In the genomic region with DNA sequence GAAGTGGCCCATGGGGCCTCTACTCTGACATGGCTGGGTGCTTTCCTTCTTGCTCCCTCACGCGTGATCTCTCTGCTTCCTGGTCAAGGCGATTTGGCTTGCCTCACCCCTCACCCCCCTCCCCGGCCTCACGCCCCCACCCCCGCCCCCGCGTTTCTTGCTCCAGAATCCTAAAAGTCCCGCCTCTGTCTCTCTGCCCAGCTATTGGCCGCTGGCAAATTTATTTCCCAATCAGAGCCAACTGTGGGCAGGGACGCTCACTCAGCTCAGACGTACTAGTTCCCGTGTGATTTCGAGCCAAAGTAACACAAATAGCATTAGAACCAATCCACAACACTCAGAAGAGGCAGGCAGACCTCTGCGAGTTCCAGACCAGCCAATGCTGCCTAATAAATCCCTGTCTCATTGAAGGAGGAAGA, we compare ENCODE assay signal across 8 mouse cellular contexts. TPM values are rescaled to one million over a fixed set of nuclear protein-coding genes. Genes with fewer than 3 reads are reported as not detected.
DNase-seq lines count a peak whose midpoint lies in the region; ATAC-seq and TF ChIP-seq lines count a peak whose summit lies in the region.

No protein-coding gene starts in this region.

- no peaks in the 10 kb centered on the region for H3K36me3 ChIP-seq in forebrain, embryonic 15.5 days
- H3K36me3 ChIP-seq in hindbrain, postnatal 0 days (ENCODE audit: insufficient read depth, low read length) = no peaks in the 10 kb centered on the region
- H3K36me3 ChIP-seq in liver, embryonic 14.5 days (replicated peaks; ENCODE audit: control insufficient read depth, insufficient read depth, low read depth) = no peaks in the 10 kb centered on the region
- no peaks in the 10 kb centered on the region for H3K36me3 ChIP-seq in myocyte (ENCODE audit: control insufficient read depth, insufficient read depth)

- H3K4me2 ChIP-seq in forebrain, embryonic 15.5 days (replicated peaks) = peak overlapping the region; percentile 41
- peak overlapping the region; percentile 47 for H3K4me2 ChIP-seq in hindbrain, postnatal 0 days (ENCODE audit: low read depth, low read length)
- H3K4me2 ChIP-seq in liver, embryonic 14.5 days (ENCODE audit: low read depth) = peak overlapping the region; percentile 73
- peak overlapping the region; percentile 42 for H3K4me2 ChIP-seq in myocyte (ENCODE audit: low read depth)

- no peak for TF ChIP-seq POLR2A in myocyte (IDR thresholded peaks at IDR 0.05; ENCODE audit: insufficient read length, low read depth)

- TF ChIP-seq CTCF in hindbrain, postnatal 0 days (IDR thresholded peaks at IDR 0.05; ENCODE audit: low read depth) = no peak
- TF ChIP-seq CTCF in liver, embryonic 14.5 days (IDR thresholded peaks at IDR 0.05; ENCODE audit: low read depth) = no peak

- H3K4me3 ChIP-seq in forebrain, embryonic 15.5 days = peak overlapping the region; percentile 21
- H3K4me3 ChIP-seq in hindbrain, postnatal 0 days (ENCODE audit: low read length) = peak overlapping the region; percentile 2; the same call in 1 of the 2 replicates
- peak overlapping the region; percentile 45 to 54 for H3K4me3 ChIP-seq in liver, embryonic 14.5 days (ENCODE audit: insufficient read depth in 1 of 2, low read depth in 2 of 2, low read length in 2 of 2)
- no peak overlapping the region for H3K4me3 ChIP-seq in myocyte

- H3K4me1 ChIP-seq in forebrain, embryonic 15.5 days = peaks cover 7% of the 10 kb centered on the region
- no peaks in the 10 kb centered on the region for H3K4me1 ChIP-seq in hindbrain, postnatal 0 days (ENCODE audit: insufficient read depth, low read length)
- H3K4me1 ChIP-seq in liver, embryonic 14.5 days (replicated peaks; ENCODE audit: control insufficient read depth in 2 of 2, insufficient read depth in 2 of 2, low read length in 1 of 2) = peaks cover 0 to 13% of the 10 kb centered on the region in 2 experiments; a peak in 1 of 4 replicates

- no peaks in the 10 kb centered on the region for H3K27me3 ChIP-seq in forebrain, embryonic 15.5 days
- H3K27me3 ChIP-seq in hindbrain, postnatal 0 days (ENCODE audit: insufficient read depth, low read length) = no peaks in the 10 kb centered on the region
- no peaks in the 10 kb centered on the region for H3K27me3 ChIP-seq in liver, embryonic 14.5 days (ENCODE audit: control insufficient read depth, insufficient read depth, low read length)
- no peaks in the 10 kb centered on the region for H3K27me3 ChIP-seq in myocyte (ENCODE audit: control insufficient read depth, insufficient read depth, insufficient read length)

- no peak overlapping the region for H3K27ac ChIP-seq in forebrain, embryonic 15.5 days (replicated peaks)
- H3K27ac ChIP-seq in hindbrain, postnatal 0 days = no peak overlapping the region
- H3K27ac ChIP-seq in liver, embryonic 14.5 days = no peak overlapping the region

- no peak for ATAC-seq in forebrain, embryonic 15.5 days (replicated peaks)
- ATAC-seq in hindbrain, postnatal 0 days = peak; percentile 92
- ATAC-seq in liver, embryonic 14.5 days (ENCODE audit: insufficient read depth) = peak; percentile 82

- no peaks in the 10 kb centered on the region for H3K9me3 ChIP-seq in forebrain, embryonic 15.5 days
- no peaks in the 10 kb centered on the region for H3K9me3 ChIP-seq in hindbrain, postnatal 0 days (ENCODE audit: low read length)
- H3K9me3 ChIP-seq in liver, embryonic 14.5 days (ENCODE audit: control insufficient read depth, low read length) = no peaks in the 10 kb centered on the region

- DNase-seq in cerebellum, postnatal 14 days = peak; percentile 38 to 50
- DNase-seq in cerebellum, adult 18-20 months = no peak
- peak; percentile 56 to 84 for DNase-seq in adrenal gland, adult (ENCODE audit: inconsistent age in 2 of 2, low spot score in 1 of 2)
- peak; percentile 84 for DNase-seq in hindbrain, postnatal 0 days (ENCODE audit: low spot score)
- peak; percentile 56 to 67 (median 57) for DNase-seq in liver, embryonic 14.5 days (ENCODE audit: low read depth in 3 of 3, low spot score in 3 of 3)
- DNase-seq in right cerebral cortex, adult 2 months (ENCODE audit: low spot score in 2 of 2) = no peak

- 2% methylated on average over 15 of the region's 15 CpGs for WGBS in forebrain, embryonic 15.5 days
- 4% methylated on average over 15 of the region's 15 CpGs for WGBS in hindbrain, postnatal 0 days
- 2% methylated on average over 15 of the region's 15 CpGs for WGBS in liver, embryonic 14.5 days (ENCODE audit: insufficient replicate concordance)

- H3K79me2 ChIP-seq in myocyte (ENCODE audit: control insufficient read depth, insufficient read depth) = no peaks in the 10 kb centered on the region

- TF ChIP-seq EP300 in liver, embryonic 14.5 days (IDR thresholded peaks at IDR 0.05; ENCODE audit: low read depth) = no peak

- no peak overlapping the region for H3K9ac ChIP-seq in forebrain, embryonic 15.5 days (replicated peaks)
- no peak overlapping the region for H3K9ac ChIP-seq in hindbrain, postnatal 0 days (replicated peaks; ENCODE audit: low read length)
- peak overlapping the region; percentile 47 for H3K9ac ChIP-seq in liver, embryonic 14.5 days (replicated peaks)

- no peak overlapping the region for H3ac ChIP-seq in myocyte (ENCODE audit: control insufficient read depth, insufficient read length)

TF ChIP-seq in myocyte, 11 proteins besides CTCF, POLR2A, EP300 and RAD21:
- TF ChIP-seq SRF (IDR thresholded peaks at IDR 0.05; ENCODE audit: control insufficient read depth, insufficient read length, low read depth) (no peak), MYOG (IDR thresholded peaks at IDR 0.05; ENCODE audit: control insufficient read depth in 1 of 3, insufficient read depth in 1 of 3, insufficient read length in 2 of 3, low read depth in 2 of 3) (no peak), CEBPB (IDR thresholded peaks at IDR 0.05; ENCODE audit: insufficient read depth, poor library complexity, severe bottlenecking) (no peak), MYOD1 (IDR thresholded peaks at IDR 0.05; ENCODE audit: control insufficient read depth in 1 of 3, insufficient read length in 2 of 3, low read depth in 2 of 3) (no peak)

RNA-seq across cellular contexts. Expression of gene Car6, which starts 11.4 kb away (rescaled TPM):
- not detected in 2 replicates for polyA plus RNA-seq in forebrain, embryonic 15.5 days (2015; fragmentation: Nextera tagmentation; extraction: Ambion mirVana)
- not detected in 2 replicates for total RNA-seq in hindbrain, postnatal 0 days (2014; rRNA removed)
- not detected in 2 replicates for polyA plus RNA-seq in hindbrain, postnatal 0 days (2015; fragmentation: Nextera tagmentation; extraction: Ambion mirVana)
- 0.02 and 0.17 TPM in 2 replicates for polyA plus RNA-seq in liver, embryonic 14.5 days (2012; rRNA removed)
- polyA plus RNA-seq in liver, embryonic 14.5 days (2014; fragmentation: Nextera tagmentation; extraction: Ambion mirVana) = 0.09 TPM in 1 of 2 replicates, not detected in the other
- 52.7 TPM for polyA plus RNA-seq in myocyte (2012; fragmentation: generic; extraction: Trizol)

RNA-seq across cellular contexts. Expression of gene Eno1, which starts 24.0 kb away (rescaled TPM):
- polyA plus RNA-seq in forebrain, embryonic 15.5 days (2015; fragmentation: Nextera tagmentation; extraction: Ambion mirVana) = 953 and 957 TPM in 2 replicates
- 538 and 549 TPM in 2 replicates for total RNA-seq in hindbrain, postnatal 0 days (2014; rRNA removed)
- polyA plus RNA-seq in hindbrain, postnatal 0 days (2015; fragmentation: Nextera tagmentation; extraction: Ambion mirVana) = 1,243 and 1,257 TPM in 2 replicates
- polyA plus RNA-seq in liver, embryonic 14.5 days (2012; rRNA removed) = 167 and 215 TPM in 2 replicates
- 451 and 488 TPM in 2 replicates for polyA plus RNA-seq in liver, embryonic 14.5 days (2014; fragmentation: Nextera tagmentation; extraction: Ambion mirVana)
- 1,358 TPM for polyA plus RNA-seq in myocyte (2012; fragmentation: generic; extraction: Trizol)

Comparison
In these comparisons a context has a peak if more than half of its experiments do, and no peak if none do; other contexts are left out.
1. DNase-seq: peak in cerebellum, postnatal 14 days (2 of 2), adrenal gland, adult (2 of 2), hindbrain, postnatal 0 days (single experiment) and liver, embryonic 14.5 days (3 of 3); none in cerebellum, adult 18-20 months (0 of 2) and right cerebral cortex, adult 2 months (0 of 2).
2. RNA of gene Car6, which starts 11.4 kb away (polyA plus RNA-seq): 52.7 TPM in myocyte (single experiment); 0.02 to 0.17 TPM in liver, embryonic 14.5 days, not detected in forebrain, embryonic 15.5 days and not detected in hindbrain, postnatal 0 days; every median in the first group is over 10 times any median in the second.
3. Peak in every context shown above with its lines, with median percentiles within 50 percentile points of each other: H3K4me2 ChIP-seq.